Mouse (Mus musculus) regulatory T cell (primary cell): ENCODE measurements at regions not wholly inside any gene's neighbourhood (a gene's known extent, or its start where the extent isn't known, plus 50 kb on each side); places are given as distances from the start of the nearest gene placed in this dataset.
"Not testable (repeated sequence)": the region's sequence is repeated elsewhere in the genome, so short reads cannot be mapped to it uniquely, and the experiment has no call there.

Experiments used
- in situ Hi-C: fragments of 300-600 bp; cut with MboI, MseI; formaldehyde crosslinking; loops from one replicate; pipeline ENCODE4 v1.15.1; 2025; ENCODE audit warnings: high pct_unique_total_duplicates

DNA sequence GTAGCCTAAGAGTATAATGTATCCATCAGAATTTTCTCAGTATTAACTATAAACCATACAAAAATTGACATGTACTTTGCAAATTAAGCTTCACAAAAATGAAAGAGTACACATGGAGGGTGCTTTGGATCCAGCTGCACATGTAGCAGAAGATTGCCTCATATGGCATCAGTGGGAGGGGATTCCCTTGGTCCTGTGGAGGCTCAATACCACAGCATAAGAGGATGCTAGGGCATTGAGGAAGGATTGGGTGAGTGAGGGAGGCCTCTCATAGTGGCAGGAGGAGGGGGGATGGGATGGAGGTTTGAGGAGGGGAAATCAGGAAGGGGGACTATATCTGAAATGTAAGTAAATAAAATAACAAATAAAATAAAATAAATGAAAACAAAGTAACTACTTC, 301.7 kb upstream of the Cntn5 start:
- in situ Hi-C loops = no loop called here

DNA sequence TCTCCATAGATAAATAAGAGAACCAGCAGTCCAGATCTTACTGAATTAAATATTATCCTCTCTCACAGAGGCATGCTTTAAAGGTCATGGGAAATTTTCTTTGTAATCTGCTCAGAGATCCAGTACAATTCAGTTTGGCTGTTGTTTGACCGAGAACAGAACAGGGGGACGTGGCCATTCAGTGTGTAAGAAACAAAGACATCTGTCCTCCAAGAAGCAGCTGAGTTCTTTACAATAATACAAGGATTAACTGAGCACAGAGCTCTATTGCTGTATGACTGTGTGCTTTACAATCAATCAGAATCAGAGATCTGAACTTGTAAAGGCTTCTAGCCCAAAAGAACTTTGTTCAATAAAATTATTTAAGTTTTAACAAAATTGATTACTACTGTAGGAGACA, 287.6 kb upstream of the Cntn5 start:
- in situ Hi-C loops = no loop called here

DNA sequence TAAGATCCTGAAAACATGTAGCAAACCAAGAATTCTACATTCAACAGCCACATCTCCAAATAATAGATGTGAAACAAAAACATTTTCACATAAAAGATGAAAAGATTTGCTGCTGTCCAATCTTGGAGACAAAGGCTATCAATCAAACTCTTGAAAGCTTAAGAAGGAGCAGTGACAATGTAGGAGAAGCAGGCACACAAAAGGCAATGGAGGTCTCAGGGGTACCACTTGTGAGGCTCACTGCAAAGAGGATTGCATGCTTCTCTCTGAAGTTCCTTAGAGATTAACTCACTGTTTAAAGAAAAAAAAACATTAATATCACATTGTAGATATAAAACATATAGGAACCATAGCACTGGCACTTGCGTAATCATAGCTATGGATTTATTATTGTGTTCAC, 241.2 kb upstream of the Cntn5 start:
- in situ Hi-C loops = no loop called here

DNA sequence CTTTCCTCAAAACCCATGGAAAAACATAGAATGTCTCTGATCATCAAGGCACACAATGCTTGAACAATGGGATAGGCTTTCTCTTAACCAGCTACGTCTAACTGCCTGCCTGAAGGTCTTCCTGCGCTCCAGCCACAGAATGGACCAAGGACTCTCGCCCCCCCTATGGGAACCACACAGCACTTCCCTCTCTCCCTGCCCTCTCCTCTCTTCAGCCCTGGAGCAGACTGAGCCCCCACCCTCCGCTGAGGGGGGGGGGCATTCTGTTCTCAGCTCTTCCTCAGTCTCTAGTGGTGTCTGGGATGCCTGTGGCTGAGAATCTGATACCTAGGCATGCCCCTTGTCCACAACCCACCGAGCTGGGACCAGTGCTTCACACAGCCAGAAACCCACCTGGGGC, 222.3 kb upstream of the Cntn5 start:
- in situ Hi-C loops = no loop called here

DNA sequence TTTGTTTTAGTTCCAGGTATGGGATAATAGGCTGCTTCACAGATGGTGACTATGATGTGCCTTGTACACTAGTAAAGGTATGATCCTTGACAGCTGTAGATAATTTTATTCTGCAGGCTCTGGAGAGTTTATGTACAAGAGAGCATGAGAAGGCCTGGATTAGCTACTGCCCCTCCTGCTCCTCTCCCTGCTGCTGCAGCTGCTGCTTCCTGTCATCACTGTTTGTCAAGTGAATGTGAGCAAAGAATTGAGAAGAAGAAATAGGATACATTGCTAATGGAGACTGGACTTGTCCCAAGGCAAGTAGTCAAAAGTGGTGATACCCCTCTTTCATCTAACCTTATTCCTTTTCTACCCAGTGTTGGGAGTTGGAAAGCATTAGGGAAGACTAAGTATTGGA, 214.6 kb upstream of the Cntn5 start:
- in situ Hi-C loops = no loop called here

DNA sequence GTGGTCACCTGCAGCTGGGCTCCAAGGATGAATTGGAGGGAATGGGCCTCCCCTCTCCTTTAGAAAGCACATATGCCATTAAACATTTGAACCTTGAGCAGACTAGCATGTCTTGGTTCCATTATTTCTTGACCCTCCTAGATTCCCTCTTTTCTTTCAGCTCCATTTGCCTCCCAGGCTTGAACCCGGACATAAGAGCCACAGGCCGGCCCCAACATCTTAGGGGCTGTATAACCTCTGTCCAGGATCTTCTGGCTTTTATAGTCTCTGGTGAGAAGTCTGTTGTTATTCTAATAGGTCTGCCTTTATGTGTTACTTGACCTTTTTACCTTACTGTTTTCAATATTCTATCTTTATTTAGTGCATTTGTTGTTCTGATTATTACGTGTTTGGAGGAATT, 203.3 kb upstream of the Cntn5 start:
- in situ Hi-C loops = not testable (repeated sequence)

DNA sequence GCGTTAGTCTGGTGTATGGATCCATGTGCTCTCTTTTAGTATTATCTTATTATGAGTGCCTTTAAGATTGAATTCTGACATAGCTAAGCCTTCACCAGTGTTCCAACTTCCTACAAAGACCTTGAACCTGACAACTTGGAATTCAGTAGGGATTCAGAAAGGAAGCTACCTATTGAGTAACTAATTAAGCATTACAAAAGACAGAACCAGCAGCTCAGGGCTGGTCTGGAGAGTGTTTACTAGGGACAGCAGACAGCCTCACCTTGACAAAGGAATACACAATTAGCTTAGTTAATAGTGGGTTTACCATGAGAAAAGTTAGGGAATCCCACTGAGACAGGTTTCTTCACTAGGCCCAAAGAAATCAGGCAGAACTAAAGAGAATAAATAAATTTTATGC, 202.6 kb upstream of the Cntn5 start:
- in situ Hi-C loops = not testable (repeated sequence)

DNA sequence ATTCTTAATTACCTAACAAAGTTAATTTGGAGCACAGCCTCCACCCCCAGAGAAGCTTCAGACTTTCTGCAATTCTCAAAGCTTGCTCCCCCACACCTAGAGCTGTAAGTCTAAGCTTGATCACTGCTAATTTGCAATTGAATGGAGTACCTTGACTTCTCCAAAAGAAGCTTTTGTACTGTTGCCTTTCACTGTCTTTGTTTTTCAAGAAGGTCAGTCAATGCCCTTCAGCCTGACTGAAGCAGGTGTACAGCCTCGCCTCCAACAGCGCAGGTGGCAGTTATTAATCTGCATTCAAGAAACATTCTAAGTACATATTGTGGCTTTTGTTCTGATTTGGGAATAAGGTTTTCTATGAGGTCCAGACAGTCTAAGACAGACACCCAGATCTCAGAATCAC, 201.7 kb upstream of the Cntn5 start:
- in situ Hi-C loops = no loop called here

DNA sequence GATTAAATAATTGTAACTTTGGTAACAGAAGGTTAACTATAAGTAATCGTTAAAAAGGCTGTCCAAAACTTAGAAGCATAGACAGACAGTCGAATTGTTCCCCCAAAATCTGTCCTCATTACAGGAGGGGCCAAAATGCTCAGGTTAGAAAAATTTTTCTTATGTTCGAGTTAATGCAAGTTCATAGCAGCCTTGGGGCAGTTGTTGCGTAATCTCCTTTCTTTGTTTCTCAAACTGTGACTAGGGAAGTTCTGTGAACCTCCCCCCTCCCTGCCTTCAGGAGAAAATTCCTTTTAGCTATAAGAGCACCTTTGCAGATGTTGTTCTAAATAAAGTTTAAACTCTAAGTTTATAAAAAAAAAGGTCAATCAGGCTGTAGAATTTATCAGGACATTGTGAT, 198.9 kb upstream of the Cntn5 start:
- in situ Hi-C loops = no loop called here

DNA sequence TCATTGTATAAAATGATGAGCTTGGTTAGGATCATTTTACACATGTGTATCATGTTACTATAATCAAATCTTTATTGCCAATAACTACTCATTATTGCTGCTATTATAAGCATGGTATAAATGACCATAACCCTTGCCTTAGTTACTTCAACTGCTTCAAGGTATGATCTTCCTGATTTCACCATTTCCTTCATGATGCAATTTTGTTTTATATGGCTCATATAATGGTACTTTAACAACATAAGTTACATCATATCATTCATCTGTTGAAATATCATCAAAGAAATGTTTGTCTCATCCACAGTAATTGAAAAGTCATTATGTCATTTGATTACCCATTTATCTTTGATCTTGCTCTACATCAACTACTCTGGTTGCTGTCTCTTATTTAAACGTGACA, 188.3 kb upstream of the Cntn5 start:
- in situ Hi-C loops = no loop called here

DNA sequence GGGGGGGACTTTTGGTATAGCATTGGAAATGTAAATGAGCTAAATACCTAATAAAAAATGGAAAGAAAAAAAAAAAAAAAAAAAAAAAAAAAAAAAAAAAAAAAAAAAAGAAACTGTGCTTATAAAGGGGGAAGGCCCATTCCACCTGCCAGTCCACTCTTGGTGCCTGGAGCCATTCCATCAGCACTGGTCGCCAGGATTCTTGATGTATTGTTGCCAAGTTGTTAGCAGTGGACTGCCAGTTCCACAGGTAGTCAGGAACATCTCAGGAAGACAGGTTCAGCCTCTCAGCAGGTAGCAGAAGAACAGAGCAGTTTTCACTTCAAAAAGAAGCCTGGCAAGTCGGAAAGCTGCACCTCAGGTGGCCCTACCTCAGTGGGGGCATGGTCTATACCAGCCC, 162.6 kb upstream of the Cntn5 start:
- in situ Hi-C loops = not testable (repeated sequence)

DNA sequence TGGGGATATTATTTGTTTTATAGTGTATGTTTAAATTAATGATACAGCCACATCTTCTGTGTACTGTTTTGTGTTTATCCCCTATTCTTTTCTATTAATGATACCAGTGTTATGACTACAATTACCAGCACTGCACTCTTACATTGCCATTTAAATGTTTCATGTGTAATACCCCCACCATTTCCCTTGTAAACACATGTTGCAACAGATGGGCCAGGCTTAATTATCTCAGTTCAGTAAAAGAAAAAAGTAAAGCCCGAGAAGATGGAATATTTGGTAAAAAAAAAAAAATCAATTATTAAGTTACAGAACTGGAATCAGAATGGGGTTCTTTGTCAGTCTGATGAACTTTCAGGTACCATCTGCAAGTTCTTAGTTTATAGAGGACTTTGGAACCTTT, 158.3 kb upstream of the Cntn5 start:
- in situ Hi-C loops = no loop called here
